Mouse (Mus musculus): ENCODE measurements around the gene Brf1.

The Brf1 gene

DNA sequence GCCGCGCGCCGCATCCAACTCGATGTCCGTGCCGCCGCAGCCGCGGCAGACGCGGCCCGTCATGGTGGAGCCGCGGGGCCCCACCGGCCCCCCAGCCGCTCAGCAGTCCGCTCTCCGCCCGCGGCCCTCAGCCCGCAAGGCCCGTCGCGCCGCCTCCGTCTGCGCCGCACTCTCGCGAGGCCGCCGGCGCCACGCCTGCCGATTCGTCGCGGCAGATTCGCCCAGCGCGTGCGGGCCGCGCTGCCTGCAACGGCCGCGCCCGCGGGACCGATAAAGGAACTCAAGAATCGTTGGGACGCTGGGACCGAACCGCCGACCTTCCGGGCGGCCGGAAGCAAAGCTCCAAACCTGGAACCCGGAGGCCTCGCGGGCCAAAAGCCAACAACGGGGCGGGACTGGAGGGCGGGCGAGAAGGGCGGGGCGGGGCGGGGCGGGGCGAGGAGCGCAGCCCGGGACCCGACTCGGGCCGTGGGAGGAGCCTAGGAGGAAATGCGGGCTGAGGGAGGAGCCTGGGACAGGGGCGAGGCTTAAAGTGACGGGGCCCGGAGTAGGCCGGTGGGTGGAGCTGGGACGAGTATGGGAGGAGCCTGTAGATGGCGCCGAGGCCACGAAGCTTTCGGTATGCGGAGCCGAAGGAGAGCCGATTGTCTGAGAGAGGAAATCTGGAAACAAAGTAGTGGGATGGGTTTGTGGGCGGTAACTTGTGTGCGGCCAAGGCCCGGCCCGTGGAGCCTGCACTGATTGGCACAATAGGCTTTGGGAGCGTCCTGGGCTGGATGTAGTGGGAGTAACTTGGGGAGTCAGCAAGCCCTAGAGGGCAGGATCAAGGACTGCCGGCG lies at the start of gene Brf1:
Gene Brf1 (minus strand): TSS at position 411 of the 839 bp plus-strand sequence.
- peak; percentile 96 for DNase-seq

DNA sequence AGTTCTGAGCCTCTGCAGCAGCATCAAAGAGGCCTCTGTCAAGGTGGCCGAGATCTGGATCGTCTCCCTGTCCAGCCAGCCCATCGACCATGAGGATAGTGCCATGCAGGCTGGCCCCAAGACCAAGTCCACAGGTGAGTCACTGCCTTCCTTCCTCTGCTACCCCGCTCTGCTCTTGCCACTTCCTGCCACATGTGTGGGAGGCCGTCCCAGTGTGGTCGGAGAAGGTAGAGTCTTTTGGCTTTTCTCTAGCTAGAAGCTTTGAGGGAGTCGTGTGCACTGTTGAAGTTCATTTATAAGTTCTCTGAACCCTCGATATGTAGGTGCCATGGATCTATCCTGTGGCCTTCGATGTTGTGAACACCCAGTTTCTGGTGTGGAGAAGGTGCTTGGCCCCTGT lies 49.3 kb upstream of the Brf1 start:
- DNase-seq = no peak

DNA sequence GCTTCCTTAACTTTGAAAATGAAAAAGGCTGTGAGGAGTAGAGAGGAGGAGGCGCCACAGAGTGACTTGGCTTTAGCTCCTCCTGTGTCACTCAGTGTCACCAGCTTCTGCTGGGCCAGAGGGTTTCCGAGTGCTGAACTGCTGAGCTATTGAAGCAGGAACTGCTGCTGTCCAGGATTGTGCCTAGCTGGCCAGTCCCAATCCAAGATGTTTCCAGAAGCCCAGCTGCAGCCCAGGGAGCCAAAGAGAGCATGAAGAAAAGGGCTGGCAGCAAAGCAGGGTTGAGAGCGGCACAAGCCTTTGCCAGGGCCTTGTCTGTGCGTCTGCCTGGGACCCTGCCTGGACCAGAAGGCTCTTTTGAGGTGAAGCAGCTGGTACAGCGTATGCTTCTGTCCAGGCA lies 47.6 kb upstream of the Brf1 start:
- DNase-seq = no peak

DNA sequence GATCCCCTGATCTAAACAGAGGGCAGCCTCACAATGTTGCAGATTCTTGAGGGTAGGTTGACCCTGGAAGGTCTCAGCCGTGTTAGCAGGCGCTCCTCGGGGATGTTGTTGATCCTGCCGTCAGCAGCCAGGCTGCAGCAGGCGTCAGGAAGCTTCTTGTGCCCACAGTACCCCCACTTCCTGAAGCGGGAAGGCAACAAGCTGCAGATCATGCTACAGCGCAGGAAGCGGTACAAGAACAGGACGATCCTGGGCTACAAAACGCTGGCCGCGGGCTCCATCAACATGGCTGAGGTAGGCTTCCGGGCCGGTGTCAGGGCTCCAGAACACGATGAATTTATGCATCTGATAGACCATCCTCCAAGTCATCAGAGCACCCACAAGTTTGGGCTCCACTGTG lies 46.4 kb upstream of the Brf1 start:
- DNase-seq = no peak

DNA sequence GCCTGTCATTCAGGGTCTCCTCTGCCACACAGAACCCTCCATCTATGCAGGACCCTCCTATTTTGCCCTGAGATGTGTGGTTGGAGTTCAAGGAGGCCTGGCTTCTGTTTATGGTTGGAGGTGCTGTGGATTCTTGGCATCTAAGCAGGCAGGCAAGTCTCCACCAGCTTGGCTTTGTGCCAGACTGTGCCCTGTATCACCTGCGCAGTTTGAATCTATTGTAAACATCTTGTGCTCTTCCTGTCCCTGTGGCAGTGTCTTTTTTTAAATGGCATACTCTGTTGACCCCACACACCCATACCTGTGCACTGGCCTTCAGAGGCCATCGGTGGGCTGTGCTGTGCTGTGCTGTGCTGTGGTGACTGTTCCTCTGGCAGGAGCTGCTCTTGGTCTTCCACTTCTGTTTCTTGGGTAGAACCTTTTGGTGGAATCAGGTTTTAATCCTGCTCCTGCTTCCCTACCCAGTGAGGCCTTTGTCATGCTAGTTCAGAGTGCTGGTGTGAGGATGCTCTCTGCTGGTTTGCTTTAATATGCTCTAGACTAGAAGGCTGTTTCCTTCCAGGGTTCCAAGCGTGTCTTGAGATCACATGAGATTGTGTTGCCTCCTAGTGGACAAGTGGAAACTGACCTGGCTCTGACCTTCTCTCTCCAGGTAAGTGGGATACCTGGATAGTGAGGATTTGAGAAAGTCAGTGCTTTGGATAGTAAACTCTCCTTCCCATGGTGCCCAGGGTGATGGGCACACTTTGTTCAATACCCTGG lies 44.6 kb upstream of the Brf1 start:
- peak; percentile 91 for DNase-seq

DNA sequence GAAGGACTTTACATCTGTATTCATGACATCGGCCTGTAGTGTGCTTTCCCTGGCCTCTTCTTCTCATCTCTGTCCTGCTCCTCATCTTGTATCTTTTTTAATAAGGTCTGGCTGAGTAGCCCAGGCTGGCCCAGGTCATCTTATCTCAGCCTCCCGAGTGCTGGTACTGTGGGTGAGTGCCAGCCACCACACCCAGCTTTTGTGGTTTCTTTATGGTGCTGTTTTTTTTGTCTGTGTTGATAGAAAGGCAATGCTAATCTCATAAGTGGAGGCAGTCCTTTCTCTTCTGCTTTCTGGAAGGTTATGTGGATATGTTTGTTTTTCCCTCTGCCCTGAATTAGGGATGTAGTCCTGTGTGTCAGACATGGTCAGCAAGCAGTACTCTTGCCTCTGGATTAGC lies 42.0 kb upstream of the Brf1 start:
- no peak for DNase-seq

DNA sequence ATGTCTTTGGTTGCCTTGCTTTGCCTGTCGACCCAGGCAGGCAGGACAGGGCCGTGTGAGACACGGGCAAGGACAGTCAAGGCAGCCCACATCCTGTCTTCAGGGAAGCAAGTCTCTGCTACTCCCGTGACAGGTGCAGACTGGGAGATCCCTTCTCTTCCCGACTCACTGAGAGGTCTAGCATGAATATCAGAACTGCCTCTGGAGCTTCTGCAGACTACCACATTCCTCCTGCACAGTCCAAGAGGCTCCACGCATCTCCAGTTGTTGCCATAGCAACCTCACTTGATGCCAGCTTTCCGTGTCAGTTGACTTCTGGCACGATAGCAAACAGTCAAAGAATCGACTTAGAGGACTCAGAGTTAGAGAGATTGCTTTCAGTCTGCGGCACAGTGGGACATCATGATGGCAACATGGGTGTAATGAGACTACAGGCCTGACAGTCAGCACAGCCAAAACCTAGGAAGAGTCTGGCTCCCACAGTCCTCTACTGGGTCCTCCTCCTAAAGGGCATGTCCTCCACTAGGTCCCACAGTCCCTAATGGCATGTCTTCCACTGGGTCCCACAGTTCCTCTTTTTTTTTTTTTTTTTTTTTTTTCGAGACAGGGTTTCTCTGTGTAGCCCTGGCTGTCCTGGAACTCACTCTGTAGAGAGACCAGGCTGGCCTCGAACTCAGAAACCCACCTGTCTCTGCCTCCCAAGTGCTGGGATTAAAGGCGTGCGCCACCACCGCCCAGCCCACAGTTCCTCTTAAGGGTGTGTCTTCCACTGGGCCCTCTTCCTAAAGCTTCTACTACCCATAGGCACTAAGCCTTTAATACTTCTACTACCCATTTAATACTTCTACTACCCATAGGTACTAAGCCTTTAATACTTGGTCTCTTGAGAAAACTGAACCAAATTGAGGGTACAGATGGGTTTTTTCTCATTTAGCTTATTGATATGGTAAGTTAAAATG lies 41.3 kb upstream of the Brf1 start:
- DNase-seq = peak; percentile 73

DNA sequence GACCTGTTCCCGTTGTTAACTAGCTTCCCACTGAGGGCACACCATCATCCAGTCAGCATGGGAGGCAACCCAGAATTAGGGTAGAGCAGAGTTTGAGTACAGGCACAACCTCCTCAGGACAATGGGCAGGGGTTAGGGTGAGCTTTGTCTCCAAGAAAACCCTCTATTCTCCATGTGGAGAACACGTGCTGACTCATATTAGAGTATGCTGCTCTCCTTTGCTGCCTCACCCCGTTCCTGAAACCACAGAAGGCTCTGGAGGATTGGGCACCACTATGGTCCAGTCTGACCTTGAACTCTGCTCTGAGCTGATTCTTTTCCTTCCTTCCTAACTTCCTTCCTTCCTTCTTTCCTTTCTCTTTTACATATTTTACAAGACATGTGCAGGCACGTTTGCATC lies 37.9 kb upstream of the Brf1 start:
- DNase-seq = no peak

DNA sequence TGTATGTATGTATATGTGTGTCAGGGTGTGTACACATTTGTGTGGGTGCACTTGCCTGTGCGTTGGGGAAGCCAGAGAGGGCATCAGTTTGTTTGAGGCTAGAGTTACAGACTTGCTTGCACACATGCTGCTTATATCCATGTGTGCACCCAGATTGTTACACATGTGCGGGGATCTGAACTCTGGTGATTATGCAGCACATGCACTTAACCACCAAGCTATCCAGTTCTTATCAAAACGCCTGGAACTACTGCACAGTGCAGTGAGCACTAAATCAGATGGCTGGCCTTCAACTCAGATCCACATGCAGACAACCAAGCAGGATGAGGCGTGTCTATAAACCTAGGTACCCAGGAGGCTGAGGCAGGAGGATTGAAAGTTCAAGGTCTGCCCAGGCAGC lies 36.5 kb upstream of the Brf1 start:
- no peak for DNase-seq

DNA sequence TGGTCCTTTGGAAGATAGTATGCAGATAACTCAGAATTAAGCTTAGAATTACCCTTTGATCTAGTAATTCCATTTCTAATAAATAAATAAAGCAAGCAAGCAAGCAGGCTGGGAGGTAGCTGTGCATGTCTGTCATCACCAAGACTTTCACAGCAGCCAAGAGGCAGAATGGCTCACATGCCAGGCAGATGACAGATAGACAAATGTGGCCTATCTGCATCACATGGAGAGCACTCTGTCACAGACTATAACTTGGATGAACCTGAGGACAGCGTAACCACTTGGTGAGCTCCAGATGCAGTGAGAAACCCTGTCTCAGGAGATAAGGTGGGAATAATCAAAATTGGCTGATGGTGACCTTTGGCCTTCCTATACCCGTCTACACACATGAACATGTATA lies 34.6 kb upstream of the Brf1 start:
- no peak for DNase-seq

DNA sequence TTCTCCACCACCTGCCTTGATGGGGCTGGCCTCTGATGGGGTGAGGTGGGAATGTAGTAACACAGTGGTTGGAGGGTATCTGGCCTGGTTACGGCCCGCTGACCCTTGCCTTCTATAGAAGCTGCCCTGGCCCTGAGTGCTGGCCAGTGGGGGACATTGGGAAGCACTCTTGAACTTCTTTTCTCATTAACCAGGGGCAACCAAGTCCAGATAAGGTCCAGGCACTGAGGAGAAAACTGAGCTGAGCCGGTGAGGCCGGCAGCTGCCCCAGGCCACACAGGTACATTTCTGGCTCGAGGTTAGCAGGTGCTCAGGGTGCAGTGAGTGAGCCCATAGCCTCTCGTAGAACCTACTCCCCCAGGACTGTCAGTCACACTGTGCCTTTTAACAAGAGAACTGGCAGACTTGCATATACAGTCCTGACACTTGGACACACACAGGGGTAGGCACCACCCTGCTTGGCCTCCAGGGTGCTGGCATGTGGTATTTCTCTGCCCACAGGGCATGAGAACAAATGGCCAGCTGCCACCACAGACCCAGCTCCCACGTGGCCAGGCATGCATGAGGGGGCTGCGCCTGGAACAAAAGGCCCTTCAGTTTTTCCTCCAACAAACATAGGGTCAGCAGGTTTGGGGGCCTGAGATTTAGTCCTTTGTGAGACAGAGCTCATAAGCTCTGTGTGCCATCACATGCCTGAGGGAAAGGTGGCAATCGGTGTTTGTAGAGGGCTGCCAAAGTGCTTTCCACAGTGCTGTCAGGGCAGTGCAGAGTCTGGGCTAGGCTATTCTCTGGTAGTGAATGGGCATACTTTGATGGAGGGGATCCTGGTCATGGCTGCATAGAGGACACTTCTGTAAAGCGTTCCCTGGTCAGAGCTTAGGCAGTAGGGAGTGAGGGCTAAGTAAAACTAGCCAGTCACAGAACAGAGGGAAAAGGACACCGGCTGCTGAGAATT lies 32.1 kb upstream of the Brf1 start:
- DNase-seq = peak; percentile 53

DNA sequence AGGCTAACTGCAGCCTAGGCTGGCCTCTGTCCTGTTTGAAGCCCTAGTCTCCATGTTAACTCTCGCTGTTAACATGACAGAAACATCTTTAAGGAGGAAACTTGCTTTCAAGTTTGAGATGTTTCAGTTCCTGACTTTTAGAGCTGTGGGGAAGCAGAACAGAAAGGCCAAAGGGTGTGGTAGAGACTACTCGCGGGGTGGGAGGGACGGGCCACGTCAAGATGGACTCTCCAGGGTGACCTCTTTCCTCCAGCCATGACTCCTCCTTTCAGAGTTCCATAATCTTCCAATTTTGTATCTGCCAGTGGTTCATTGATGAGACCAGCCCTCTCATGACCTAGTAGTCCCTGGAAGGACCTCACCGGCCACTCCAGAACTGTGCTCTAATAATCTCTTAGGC lies 30.9 kb upstream of the Brf1 start:
- no peak for DNase-seq

DNA sequence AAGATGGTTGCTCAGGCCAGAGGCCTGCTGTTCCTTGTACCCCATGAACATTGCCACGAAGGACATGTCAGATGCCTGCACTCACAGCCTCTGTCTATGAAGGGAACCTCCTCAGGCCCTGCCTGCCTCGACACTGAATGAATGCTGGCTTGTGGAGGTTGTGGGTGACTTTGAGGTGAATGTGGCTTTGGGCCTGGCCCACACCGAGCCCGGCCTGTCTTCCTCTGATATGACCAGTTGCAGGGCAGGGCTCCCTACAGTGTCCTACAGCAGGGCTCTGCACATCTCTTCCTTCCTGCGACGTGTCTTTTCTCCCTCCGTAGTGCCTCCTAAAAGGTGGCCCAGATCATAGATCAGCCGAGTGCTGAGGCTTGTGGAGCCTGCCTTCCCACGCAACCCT lies 30.5 kb upstream of the Brf1 start:
- no peak for DNase-seq

DNA sequence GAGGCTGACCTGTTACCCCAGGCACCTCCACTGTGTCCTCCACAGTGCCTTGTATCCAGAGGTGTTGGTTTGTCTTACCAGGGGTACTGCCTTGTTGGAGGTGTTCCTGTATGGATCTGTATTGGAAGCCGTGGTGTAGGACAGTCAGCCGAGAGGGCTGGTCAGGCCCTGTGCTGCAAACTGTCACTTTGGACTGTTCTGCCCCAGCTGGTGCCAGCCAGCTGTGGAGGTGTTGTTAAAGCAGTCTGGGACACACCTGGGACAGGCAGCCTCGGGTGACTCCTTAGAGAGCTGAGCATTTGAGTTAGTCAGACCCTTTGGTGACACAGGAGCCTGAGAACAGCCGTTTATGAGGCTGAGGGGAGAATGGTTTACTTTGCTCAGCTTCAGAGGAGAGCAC lies 29.5 kb upstream of the Brf1 start:
- DNase-seq = no peak

DNA sequence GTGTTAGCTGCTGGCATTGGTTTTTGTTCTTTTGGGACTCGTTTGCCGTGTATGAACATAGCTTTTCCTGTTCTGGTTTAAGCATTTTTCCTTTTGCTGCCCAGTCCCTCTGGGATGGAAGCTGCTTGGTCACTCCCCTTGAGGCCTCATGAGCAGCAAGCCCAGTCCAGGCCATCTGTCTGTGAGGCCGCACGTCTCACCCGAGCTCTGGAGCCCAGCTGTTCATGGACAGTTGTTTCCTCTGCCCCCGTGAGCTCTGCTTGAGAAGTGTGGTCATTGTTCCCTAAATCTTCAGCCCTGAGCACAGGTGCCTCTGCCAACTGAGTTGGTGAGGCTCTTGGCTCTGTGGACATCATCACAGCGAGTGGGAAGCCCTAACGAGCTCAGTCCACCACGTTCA lies 28.4 kb upstream of the Brf1 start:
- DNase-seq = no peak

DNA sequence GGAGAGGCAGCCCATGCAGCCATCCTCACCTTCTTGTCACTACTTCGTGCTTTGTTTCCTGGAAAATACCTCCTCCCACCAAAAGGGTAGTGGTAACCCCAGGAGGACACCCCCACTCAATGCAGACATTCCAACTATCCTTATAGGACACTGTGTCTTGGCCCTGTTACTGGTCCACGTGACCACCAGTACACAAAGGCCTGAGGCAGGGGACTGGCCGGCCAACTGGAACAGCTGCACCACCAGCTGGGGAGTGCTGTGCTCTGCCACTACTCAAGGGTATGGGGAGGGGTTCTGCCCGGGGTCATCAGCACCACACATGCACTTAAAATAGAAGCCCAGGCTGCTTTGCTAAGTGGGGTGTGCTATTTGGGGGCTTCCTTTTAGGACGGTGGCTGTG lies 27.6 kb upstream of the Brf1 start:
- no peak for DNase-seq

DNA sequence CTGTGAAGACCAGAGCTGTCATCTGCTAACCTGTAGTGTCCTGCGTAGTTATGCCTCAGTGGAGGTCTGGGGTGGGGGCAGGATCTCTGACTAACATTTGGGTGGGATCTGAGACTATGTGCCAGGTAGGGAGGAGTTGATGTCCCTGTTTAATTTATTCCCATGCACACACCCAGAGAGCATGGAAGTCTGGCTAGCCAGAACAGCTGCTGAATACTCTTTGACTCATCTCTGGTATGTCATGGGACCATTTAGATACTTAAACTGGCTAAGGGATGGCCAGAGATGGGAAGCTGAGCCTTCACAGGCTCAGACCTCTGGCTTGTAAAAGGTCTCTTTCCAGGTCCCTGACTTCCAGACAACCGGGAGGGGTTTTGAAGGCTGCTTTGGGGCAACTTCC lies 27.0 kb upstream of the Brf1 start:
- no peak for DNase-seq

DNA sequence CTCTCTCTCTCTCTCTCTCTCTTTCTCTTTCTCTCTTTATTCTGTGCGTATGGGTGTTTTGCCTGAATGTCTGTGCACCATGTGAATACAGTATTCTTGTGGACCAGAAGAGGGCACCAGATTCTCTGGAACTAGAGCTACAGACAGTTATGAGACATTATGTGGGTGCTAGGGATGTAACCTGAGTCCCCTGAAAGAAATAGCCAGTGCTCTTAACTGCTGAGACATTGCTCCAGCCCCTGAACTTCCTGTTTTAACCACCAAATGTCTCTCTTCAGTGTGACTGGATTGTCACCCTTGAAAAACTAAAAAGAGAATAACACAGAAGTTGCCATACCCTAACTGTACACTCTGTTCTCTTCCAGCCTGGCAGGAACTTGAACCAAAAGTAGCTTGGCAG lies 26.1 kb upstream of the Brf1 start:
- DNase-seq = no peak

DNA sequence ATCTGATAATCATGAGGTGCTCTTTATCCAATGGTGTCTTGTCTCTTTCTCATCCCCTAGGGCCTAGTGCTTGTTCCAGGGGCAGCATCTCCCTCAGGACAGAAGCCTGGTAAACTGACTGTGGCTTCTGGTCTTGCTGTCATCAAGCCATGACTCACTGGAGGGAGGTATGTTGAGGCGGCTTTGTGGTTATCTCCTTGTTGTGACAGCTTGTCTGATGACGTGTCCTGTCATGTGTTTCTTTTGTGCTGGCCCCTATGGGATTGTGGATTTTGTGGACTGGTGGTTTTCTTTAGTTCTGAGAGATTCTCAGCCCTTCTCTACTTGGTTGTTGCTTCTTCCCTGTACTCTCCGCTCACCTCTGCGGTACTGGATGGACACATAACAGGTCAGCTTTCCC lies 22.6 kb upstream of the Brf1 start:
- DNase-seq = no peak

DNA sequence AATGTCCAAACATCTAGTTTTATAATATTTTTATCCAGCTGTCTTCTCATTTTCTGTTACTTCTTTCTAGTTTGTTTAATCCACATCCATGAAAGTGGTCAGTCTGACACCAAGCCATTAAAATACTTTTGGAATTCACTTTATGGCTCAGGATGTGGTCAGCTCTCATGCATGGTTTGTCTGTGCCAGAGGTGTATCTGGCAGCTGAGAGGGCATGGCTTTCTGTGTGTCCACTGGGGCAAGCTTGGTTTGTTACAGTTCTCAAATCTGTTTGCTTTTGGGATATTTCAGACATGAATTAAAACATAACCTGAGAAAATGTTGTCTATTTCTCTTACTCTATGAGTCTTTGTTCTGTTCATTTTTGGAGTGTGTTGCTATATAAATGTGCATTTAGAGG lies 21.0 kb upstream of the Brf1 start:
- DNase-seq = no peak

DNA sequence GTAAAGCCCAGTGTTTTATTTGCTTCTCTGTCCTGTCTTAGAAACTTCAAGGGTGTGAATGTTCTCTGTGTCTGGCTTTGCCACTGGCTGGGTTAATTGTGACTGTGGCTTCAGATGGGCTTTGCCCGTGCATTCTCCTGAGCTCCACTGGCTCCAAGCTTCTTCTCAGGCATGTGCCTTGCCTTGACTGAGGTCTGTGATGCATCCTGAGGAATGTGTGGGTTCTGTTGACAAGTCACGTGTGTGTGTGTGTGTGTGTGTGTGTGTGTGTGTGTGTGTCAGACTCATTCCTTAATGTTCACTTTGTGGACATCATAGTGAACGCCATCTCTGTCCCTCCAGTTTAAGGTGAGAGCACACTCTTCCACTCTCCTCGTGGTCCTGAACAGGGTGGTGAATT lies 18.3 kb upstream of the Brf1 start:
- no peak for DNase-seq

DNA sequence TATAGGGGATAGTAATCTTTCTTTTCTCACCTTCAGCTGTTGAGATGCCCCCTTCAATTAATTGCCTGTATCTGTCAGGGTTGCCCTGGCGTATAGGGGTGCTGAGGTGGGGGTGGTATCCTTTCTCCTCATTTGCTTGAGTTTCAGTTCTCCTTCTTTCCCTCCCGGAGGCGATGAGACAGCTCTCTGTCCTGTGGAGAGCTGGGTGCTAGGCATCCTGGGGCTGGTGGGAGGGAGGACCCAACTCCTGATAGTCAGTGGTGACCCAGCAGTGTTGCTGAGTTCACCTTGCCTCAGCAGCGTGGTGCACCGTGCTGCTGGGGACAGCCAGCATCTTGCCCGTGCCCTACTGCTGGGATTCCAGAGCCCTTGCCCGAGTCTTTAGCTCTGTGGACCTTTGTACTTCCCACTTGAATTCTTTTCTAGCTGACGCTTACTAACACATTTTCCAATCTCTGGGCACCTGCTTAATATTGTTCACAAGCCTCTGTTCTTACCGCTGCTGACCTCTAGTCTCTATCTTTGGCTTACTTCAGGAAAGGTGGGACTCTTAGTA lies 17.0 kb upstream of the Brf1 start:
- no peak for DNase-seq

Data from cerebellum, adult 9-10 months (tissue).